Mouse (Mus musculus) hindlimb bud, embryonic 11.5 days (tissue): ENCODE measurements around the gene Tnr.
A peak's percentile ranks its signal among the peaks of the same experiment; 100 is the strongest.

Experiments used
- DNase-seq: peaks from one replicate; pipeline ENCODE4 v3.0.0-alpha.2; 2012; ENCODE audit warnings: low read depth, low spot score; ENCODE audit errors: extremely low spot score

Tnr gene

GRCm38 (mm10) chr1:159861782-159862474 is 338.4 kb downstream of the Tnr start:
- no peak for DNase-seq

GRCm38 (mm10) chr1:159865696-159866095 is 342.1 kb downstream of the Tnr start:
- DNase-seq: no peak

GRCm38 (mm10) chr1:159869619-159870441 is 346.3 kb downstream of the Tnr start:
- DNase-seq: no peak

- no peak for DNase-seq
These were observed 349.3 kb downstream of the Tnr start for GRCm38 (mm10) chr1:159872866-159873265.

- peak; percentile 2 for DNase-seq
These were observed 355.1 kb downstream of the Tnr start for GRCm38 (mm10) chr1:159878681-159879080.

- DNase-seq: no peak
These were observed 356.3 kb downstream of the Tnr start for GRCm38 (mm10) chr1:159879866-159880265.

- no peak for DNase-seq
These were observed 361.9 kb downstream of the Tnr start for GRCm38 (mm10) chr1:159885476-159885875.

GRCm38 (mm10) chr1:159888611-159889010 is 365.0 kb downstream of the Tnr start:
- no peak for DNase-seq

GRCm38 (mm10) chr1:159889012-159889765 is 365.6 kb downstream of the Tnr start:
- no peak for DNase-seq

- DNase-seq: no peak
These were observed 367.0 kb downstream of the Tnr start for GRCm38 (mm10) chr1:159890524-159890923.

- DNase-seq: no peak
These were observed 371.5 kb downstream of the Tnr start for GRCm38 (mm10) chr1:159895094-159895493.

GRCm38 (mm10) chr1:159899991-159900390 is 376.4 kb downstream of the Tnr start:
- DNase-seq: no peak

GRCm38 (mm10) chr1:159900639-159901038 is 377.1 kb downstream of the Tnr start:
- no peak for DNase-seq

- DNase-seq: no peak
These were observed 378.0 kb downstream of the Tnr start for GRCm38 (mm10) chr1:159901366-159902119.

GRCm38 (mm10) chr1:159902120-159902497 is 378.5 kb downstream of the Tnr start:
- DNase-seq: no peak

- no peak for DNase-seq
These were observed 387.4 kb downstream of the Tnr start for GRCm38 (mm10) chr1:159911006-159911405.

GRCm38 (mm10) chr1:159914726-159915125 is 391.2 kb downstream of the Tnr start:
- no peak for DNase-seq

- DNase-seq: no peak
These were observed 397.0 kb downstream of the Tnr start for GRCm38 (mm10) chr1:159920571-159920970.

- DNase-seq: no peak
These were observed 399.4 kb downstream of the Tnr start for GRCm38 (mm10) chr1:159923010-159923409.

GRCm38 (mm10) chr1:159924105-159924504 is 400.5 kb downstream of the Tnr start:
- no peak for DNase-seq

GRCm38 (mm10) chr1:159924684-159925083 is 401.1 kb downstream of the Tnr start:
- no peak for DNase-seq
